Mouse (Mus musculus): ENCODE results near the gene Rnf2. TPM values are rescaled to one million over a fixed set of nuclear protein-coding genes. Genes with fewer than 3 reads are reported as not detected.

The Rnf2 gene
- total RNA-seq, 1 experiment from 2014 or later: 114 TPM

Other genes starting within 250 kb of the Rnf2 start
- gene Ivns1abp, start 156.5 kb downstream of the Rnf2 start, total RNA-seq (2017): 467 and 489 TPM in 2 replicates
- gene Swt1, start 72.5 kb downstream of the Rnf2 start, total RNA-seq (2017): 26.3 and 31.0 TPM in 2 replicates
- 26.3 and 28.6 TPM in 2 replicates for gene Trmt1l, start 72.4 kb downstream of the Rnf2 start, total RNA-seq (2017)
- gene Fam129a, start 70.2 kb upstream of the Rnf2 start, total RNA-seq (2017): 7.9 and 13.9 TPM in 2 replicates

All from common myeloid progenitor, adult 5-6 weeks (primary cell).